In genomic region chr15:10940148-10941108, GRCm38 (mm10) we compare ENCODE assay signal across 16 mouse cellular contexts. TPM values are rescaled to one million over a fixed set of nuclear protein-coding genes. Genes with fewer than 3 reads are reported as not detected.
DNase-seq lines count a peak whose midpoint lies in the region; ATAC-seq and TF ChIP-seq lines count a peak whose summit lies in the region.
"Had no signal": no experiment of that assay in that cellular context is flagged by ENCODE, and none has a peak within 500 bp of the region (broad histone marks: within the 10 kb centered on the region; RNA-seq: fewer than 3 reads in every experiment).

No protein-coding gene starts in this region.

- H3K27me3 ChIP-seq in stomach, postnatal 0 days (ENCODE audit: control insufficient read depth, insufficient read depth, low read length): no peaks in the 10 kb centered on the region
- H3K27me3 ChIP-seq: heart, embryonic 13.5 days; kidney, embryonic 15.5 days; stomach, embryonic 15.5 days had no signal

- H3K4me1 ChIP-seq in embryonic fibroblast, embryonic 13.5 days (ENCODE audit: control insufficient read depth, insufficient read depth, low read length): peaks cover 11% of the 10 kb centered on the region
- H3K4me1 ChIP-seq in stomach, postnatal 0 days (replicated peaks; ENCODE audit: control insufficient read depth, insufficient read depth): no peaks in the 10 kb centered on the region
- H3K4me1 ChIP-seq: heart, embryonic 13.5 days; kidney, embryonic 15.5 days; stomach, embryonic 15.5 days had no signal

- no peak for TF ChIP-seq EP300 in stomach, postnatal 0 days (optimal IDR thresholded peaks at IDR 0.05)

- peak; percentile 72 for DNase-seq in kidney, postnatal 10 days
- DNase-seq in kidney, postnatal 36 days: no peak
- DNase-seq in heart, postnatal 4 days: peak; percentile 61
- peak; percentile 61 for DNase-seq in retina, adult 2 months (ENCODE audit: low read depth, low spot score)
- no peak for DNase-seq in layer of hippocampus, postnatal 14 days (ENCODE audit: low spot score in 2 of 2)
- DNase-seq in thymus, postnatal 0 days (ENCODE audit: low spot score): no peak
- DNase-seq in stomach, postnatal 0 days (ENCODE audit: low spot score): no peak
- DNase-seq: adrenal gland, adult 8-10 months; cerebellum, postnatal 36 days; right cerebral cortex, postnatal 14 days had no signal

- no peak overlapping the region for H3K4me2 ChIP-seq in stomach, postnatal 0 days (replicated peaks; ENCODE audit: low read depth)
- H3K4me2 ChIP-seq: heart, embryonic 13.5 days; kidney, embryonic 15.5 days; stomach, embryonic 15.5 days had no signal

- H3K27ac ChIP-seq in embryonic fibroblast, embryonic 13.5 days (ENCODE audit: insufficient read depth, low read length): peak overlapping the region; percentile 94
- no peak overlapping the region for H3K27ac ChIP-seq in stomach, postnatal 0 days (replicated peaks)
- H3K27ac ChIP-seq: heart, embryonic 13.5 days; kidney, embryonic 15.5 days; stomach, embryonic 15.5 days had no signal

- TF ChIP-seq CTCF in embryonic fibroblast, embryonic 13.5 days (IDR thresholded peaks at IDR 0.05; ENCODE audit: borderline replicate concordance, insufficient read depth, low read length): no peak
- no peak for TF ChIP-seq CTCF in stomach, postnatal 0 days (IDR thresholded peaks at IDR 0.05; ENCODE audit: low read depth)

- no peaks in the 10 kb centered on the region for H3K9me3 ChIP-seq in stomach, postnatal 0 days (ENCODE audit: control insufficient read depth, low read length)
- H3K9me3 ChIP-seq: heart, embryonic 13.5 days; kidney, embryonic 15.5 days; stomach, embryonic 15.5 days had no signal

- no peak for TF ChIP-seq POLR2A in embryonic fibroblast, embryonic 13.5 days (IDR thresholded peaks at IDR 0.05; ENCODE audit: low read depth, low read length)

- no peak for ATAC-seq in stomach, postnatal 0 days (ENCODE audit: low FRiP score, low TSS enrichment)
- ATAC-seq: midbrain, embryonic 16.5 days had no signal

- no peak overlapping the region for H3K4me3 ChIP-seq in embryonic fibroblast, embryonic 13.5 days (ENCODE audit: insufficient read depth, low read length)
- no peak overlapping the region for H3K4me3 ChIP-seq in stomach, postnatal 0 days (ENCODE audit: low read depth, low read length)
- H3K4me3 ChIP-seq: heart, embryonic 13.5 days; kidney, embryonic 15.5 days; stomach, embryonic 15.5 days had no signal

- H3K9ac ChIP-seq in stomach, postnatal 0 days (ENCODE audit: low read length): no peak overlapping the region
- H3K9ac ChIP-seq: heart, embryonic 13.5 days; kidney, embryonic 15.5 days; stomach, embryonic 15.5 days had no signal

- no peaks in the 10 kb centered on the region for H3K36me3 ChIP-seq in stomach, postnatal 0 days (ENCODE audit: control insufficient read depth, insufficient read depth, low read length)
- H3K36me3 ChIP-seq: heart, embryonic 13.5 days; kidney, embryonic 15.5 days; stomach, embryonic 15.5 days had no signal

- 57% methylated on average over 15 of the region's 15 CpGs for WGBS in stomach, postnatal 0 days

RNA-seq across cellular contexts. Expression of gene C1qtnf3, which starts 11.7 kb away (rescaled TPM):
- 131 and 180 TPM in 2 replicates for polyA plus RNA-seq in embryonic fibroblast, embryonic 13.5 days (2011; ENCODE audit: insufficient read length, low read depth, missing spikeins)
- 1 to 10 TPM in 1 of 2 experiments, under 1 TPM in 1; 0.62 to 1.2 TPM for total RNA-seq in heart, postnatal 4 days (2021)
- under 1 TPM in 1 of 2 experiments, not detected in 1; 0.53 TPM for total RNA-seq in layer of hippocampus, postnatal 14 days (2021)
- polyA plus RNA-seq in thymus, postnatal 0 days (2015; fragmentation: Nextera tagmentation; extraction: Ambion mirVana): 2.2 and 2.8 TPM in 2 replicates
- polyA plus RNA-seq in stomach, postnatal 0 days (2015; fragmentation: Nextera tagmentation; extraction: Ambion mirVana): 16.8 and 22.2 TPM in 2 replicates
- total RNA-seq: liver, adult 2 months had no signal

RNA-seq across cellular contexts. Expression of gene Amacr, which starts 41.1 kb away (rescaled TPM):
- 12.0 and 12.7 TPM in 2 replicates for polyA plus RNA-seq in embryonic fibroblast, embryonic 13.5 days (2011; ENCODE audit: insufficient read length, low read depth, missing spikeins)
- total RNA-seq in heart, postnatal 4 days (2021): 10 to 100 TPM; 14.6 to 15.6 TPM
- 1 to 10 TPM; 8.5 to 9.4 TPM for total RNA-seq in layer of hippocampus, postnatal 14 days (2021)
- polyA plus RNA-seq in thymus, postnatal 0 days (2015; fragmentation: Nextera tagmentation; extraction: Ambion mirVana): 8.1 and 8.8 TPM in 2 replicates
- 12.3 and 12.9 TPM in 2 replicates for polyA plus RNA-seq in stomach, postnatal 0 days (2015; fragmentation: Nextera tagmentation; extraction: Ambion mirVana)

Comparison
In these comparisons a context has a peak if more than half of its experiments do, and no peak if none do; other contexts are left out.
1. DNase-seq: peak in kidney, postnatal 10 days (single experiment), heart, postnatal 4 days (single experiment) and retina, adult 2 months (single experiment); none in kidney, postnatal 36 days (0 of 2), layer of hippocampus, postnatal 14 days (0 of 2), thymus, postnatal 0 days (single experiment) and stomach, postnatal 0 days (single experiment).